Mouse (Mus musculus): ENCODE results near the gene Cenps. TPM values are rescaled to one million over a fixed set of nuclear protein-coding genes. Genes with fewer than 3 reads are reported as not detected.

Gene Cenps
- polyA plus RNA-seq (2014; fragmentation: Nextera tagmentation; extraction: Ambion mirVana), result 16.9 and 18.7 TPM in 2 replicates

GRCm38 (mm10) chr4:149136982-149137770 is at the start of gene Cenps:
Gene Cenps (minus strand): TSS chr4:149137629.
- Histone ChIP-seq H3K4me3 (replicated peaks; ENCODE audit: low read length) (peak within 1 kb of the TSS; percentile 71), H3K27ac (peak within 1 kb of the TSS; percentile 76), H3K27me3 (ENCODE audit: control insufficient read depth, insufficient read depth, low read length) (no peaks in the 10 kb centered on the region), H3K9ac (peak within 1 kb of the TSS; percentile 73), H3K4me1 (replicated peaks; ENCODE audit: control insufficient read depth, insufficient read depth, low read length) (0 out of 2 replicates have a peak, but pooled peaks cover 5% of the 10 kb centered on the region), H3K36me3 (replicated peaks; ENCODE audit: control insufficient read depth, insufficient read depth) (no peaks in the 10 kb centered on the region), H3K9me3 (ENCODE audit: control insufficient read depth, low read length) (no peaks in the 10 kb centered on the region), H3K4me2 (replicated peaks) (peak within 1 kb of the TSS; percentile 68)
- peak; percentile 95 for DNase-seq (ENCODE audit: low spot score)
- 2% methylated on average over 68 of the region's 68 CpGs for WGBS
- ATAC-seq (ENCODE audit: low FRiP score), result peak; percentile 92

GRCm38 (mm10) chr4:149182755-149183154 is 45.3 kb upstream of the Cenps start:
- Histone ChIP-seq H3K27me3 (ENCODE audit: control insufficient read depth, insufficient read depth, low read length) (no peaks in the 10 kb centered on the region), H3K27ac (no peak overlapping the region), H3K9me3 (ENCODE audit: control insufficient read depth, low read length) (no peaks in the 10 kb centered on the region), H3K36me3 (replicated peaks; ENCODE audit: control insufficient read depth, insufficient read depth) (peaks cover 99% of the 10 kb centered on the region), H3K9ac (no peak overlapping the region), H3K4me2 (replicated peaks) (no peak overlapping the region), H3K4me3 (replicated peaks; ENCODE audit: low read length) (no peak overlapping the region), H3K4me1 (replicated peaks; ENCODE audit: control insufficient read depth, insufficient read depth, low read length) (no peaks in the 10 kb centered on the region)
- WGBS, result 63% methylated on average over 4 of the region's 4 CpGs
- no peak for DNase-seq (ENCODE audit: low spot score)
- ATAC-seq (ENCODE audit: low FRiP score), result no peak

GRCm38 (mm10) chr4:149182192-149182591 is 44.8 kb upstream of the Cenps start:
- WGBS, result 94% methylated on average over 7 of the region's 7 CpGs
- Histone ChIP-seq H3K4me3 (replicated peaks; ENCODE audit: low read length) (no peak overlapping the region), H3K4me1 (replicated peaks; ENCODE audit: control insufficient read depth, insufficient read depth, low read length) (no peaks in the 10 kb centered on the region), H3K4me2 (replicated peaks) (no peak overlapping the region), H3K9ac (no peak overlapping the region), H3K36me3 (replicated peaks; ENCODE audit: control insufficient read depth, insufficient read depth) (peaks cover 98% of the 10 kb centered on the region), H3K9me3 (ENCODE audit: control insufficient read depth, low read length) (no peaks in the 10 kb centered on the region), H3K27ac (no peak overlapping the region), H3K27me3 (ENCODE audit: control insufficient read depth, insufficient read depth, low read length) (no peaks in the 10 kb centered on the region)
- ATAC-seq (ENCODE audit: low FRiP score) (no peak), DNase-seq (ENCODE audit: low spot score) (no peak)

DNA sequence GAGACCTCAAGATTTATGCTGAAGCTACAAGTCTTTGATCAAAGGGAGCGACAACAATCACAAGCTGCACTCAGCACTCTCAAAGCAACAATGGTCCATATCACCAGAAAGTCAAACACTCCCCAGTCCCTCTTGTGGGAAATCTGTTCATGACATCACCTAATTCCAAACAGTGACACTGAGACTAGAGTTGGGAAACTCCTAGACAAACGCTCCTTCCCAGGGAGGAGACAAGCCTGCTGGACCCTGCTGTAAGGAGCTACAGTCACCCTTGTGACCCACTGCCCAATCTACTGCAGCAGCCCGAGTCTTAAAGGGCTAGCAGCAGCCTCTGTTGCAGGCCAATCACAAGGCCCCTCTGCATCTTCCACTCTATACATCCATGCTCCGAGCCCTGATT is 42.1 kb upstream of the Cenps start:
- ATAC-seq (ENCODE audit: low FRiP score) (no peak), DNase-seq (ENCODE audit: low spot score) (no peak)
- peaks cover 93% of the 10 kb centered on the region for H3K36me3 ChIP-seq (replicated peaks; ENCODE audit: control insufficient read depth, insufficient read depth)
- no peaks in the 10 kb centered on the region for H3K9me3 ChIP-seq (ENCODE audit: control insufficient read depth, low read length)
- H3K4me3 ChIP-seq (replicated peaks; ENCODE audit: low read length), result no peak overlapping the region
- H3K27me3 ChIP-seq (ENCODE audit: control insufficient read depth, insufficient read depth, low read length), result no peaks in the 10 kb centered on the region
- 60% methylated on average over 4 of the region's 4 CpGs for WGBS
- H3K9ac ChIP-seq, result no peak overlapping the region
- no peaks in the 10 kb centered on the region for H3K4me1 ChIP-seq (replicated peaks; ENCODE audit: control insufficient read depth, insufficient read depth, low read length)
- no peak overlapping the region for H3K27ac ChIP-seq
- no peak overlapping the region for H3K4me2 ChIP-seq (replicated peaks)

- no peak for ATAC-seq (ENCODE audit: low FRiP score)
- Histone ChIP-seq H3K4me2 (replicated peaks) (no peak overlapping the region), H3K27me3 (ENCODE audit: control insufficient read depth, insufficient read depth, low read length) (no peaks in the 10 kb centered on the region), H3K36me3 (replicated peaks; ENCODE audit: control insufficient read depth, insufficient read depth) (peaks cover 89% of the 10 kb centered on the region), H3K9me3 (ENCODE audit: control insufficient read depth, low read length) (no peaks in the 10 kb centered on the region), H3K4me1 (replicated peaks; ENCODE audit: control insufficient read depth, insufficient read depth, low read length) (no peaks in the 10 kb centered on the region), H3K9ac (no peak overlapping the region), H3K27ac (no peak overlapping the region), H3K4me3 (replicated peaks; ENCODE audit: low read length) (no peak overlapping the region)
- 82% methylated on average over 7 of the region's 7 CpGs for WGBS
- no peak for DNase-seq (ENCODE audit: low spot score)
These were observed 41.7 kb upstream of the Cenps start for GRCm38 (mm10) chr4:149179160-149179559.

- H3K4me2 ChIP-seq (replicated peaks), result no peak overlapping the region
- H3K27me3 ChIP-seq (ENCODE audit: control insufficient read depth, insufficient read depth, low read length), result no peaks in the 10 kb centered on the region
- H3K27ac ChIP-seq, result no peak overlapping the region
- no peaks in the 10 kb centered on the region for H3K9me3 ChIP-seq (ENCODE audit: control insufficient read depth, low read length)
- H3K4me1 ChIP-seq (replicated peaks; ENCODE audit: control insufficient read depth, insufficient read depth, low read length), result no peaks in the 10 kb centered on the region
- 71% methylated on average over 7 of the region's 7 CpGs for WGBS
- no peak overlapping the region for H3K4me3 ChIP-seq (replicated peaks; ENCODE audit: low read length)
- ATAC-seq (ENCODE audit: low FRiP score) (no peak), DNase-seq (ENCODE audit: low spot score) (no peak)
- no peak overlapping the region for H3K9ac ChIP-seq
- H3K36me3 ChIP-seq (replicated peaks; ENCODE audit: control insufficient read depth, insufficient read depth), result peaks cover 80% of the 10 kb centered on the region
These were observed 40.9 kb upstream of the Cenps start for GRCm38 (mm10) chr4:149178328-149178727.

- Histone ChIP-seq H3K27me3 (ENCODE audit: control insufficient read depth, insufficient read depth, low read length) (no peaks in the 10 kb centered on the region), H3K4me1 (replicated peaks; ENCODE audit: control insufficient read depth, insufficient read depth, low read length) (no peaks in the 10 kb centered on the region), H3K9ac (no peak overlapping the region), H3K36me3 (replicated peaks; ENCODE audit: control insufficient read depth, insufficient read depth) (peaks cover 69% of the 10 kb centered on the region), H3K27ac (no peak overlapping the region), H3K9me3 (ENCODE audit: control insufficient read depth, low read length) (no peaks in the 10 kb centered on the region), H3K4me3 (replicated peaks; ENCODE audit: low read length) (no peak overlapping the region), H3K4me2 (replicated peaks) (no peak overlapping the region)
- DNase-seq (ENCODE audit: low spot score) (no peak), ATAC-seq (ENCODE audit: low FRiP score) (no peak)
- 18% methylated on average over 5 of the region's 5 CpGs for WGBS
These were observed 39.6 kb upstream of the Cenps start for GRCm38 (mm10) chr4:149177046-149177445.

GRCm38 (mm10) chr4:149176645-149177044 is 39.2 kb upstream of the Cenps start:
- Histone ChIP-seq H3K4me1 (replicated peaks; ENCODE audit: control insufficient read depth, insufficient read depth, low read length) (no peaks in the 10 kb centered on the region), H3K4me2 (replicated peaks) (no peak overlapping the region), H3K9me3 (ENCODE audit: control insufficient read depth, low read length) (no peaks in the 10 kb centered on the region), H3K27ac (no peak overlapping the region), H3K4me3 (replicated peaks; ENCODE audit: low read length) (no peak overlapping the region), H3K36me3 (replicated peaks; ENCODE audit: control insufficient read depth, insufficient read depth) (peaks cover 68% of the 10 kb centered on the region), H3K9ac (no peak overlapping the region), H3K27me3 (ENCODE audit: control insufficient read depth, insufficient read depth, low read length) (no peaks in the 10 kb centered on the region)
- 69% methylated on average over 6 of the region's 6 CpGs for WGBS
- DNase-seq (ENCODE audit: low spot score), result no peak
- ATAC-seq (ENCODE audit: low FRiP score), result no peak

DNA sequence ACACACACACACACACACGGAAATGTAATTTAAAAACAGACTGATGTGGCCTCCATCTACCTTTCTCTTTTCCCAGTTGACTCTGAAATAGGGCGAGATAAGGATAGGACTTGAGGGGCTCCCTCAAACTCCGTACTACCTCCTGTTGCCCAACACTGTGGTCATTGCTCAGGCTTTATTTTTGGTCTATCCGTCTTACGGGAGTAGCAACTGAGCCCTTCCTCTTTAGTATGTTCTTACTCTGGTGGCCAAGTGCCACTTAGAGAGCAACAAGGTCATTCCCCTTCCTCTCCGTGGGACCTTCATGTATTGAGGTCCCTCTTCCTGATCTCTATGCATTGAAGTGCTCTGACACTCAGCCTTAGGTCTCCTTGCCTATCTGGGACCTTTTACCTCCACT is 36.2 kb upstream of the Cenps start:
- no peak overlapping the region for H3K27ac ChIP-seq
- WGBS, result 85% methylated on average over 6 of the region's 6 CpGs
- ATAC-seq (ENCODE audit: low FRiP score), result no peak

More for the DNA sequence above, 36.2 kb upstream of the Cenps start:
- Histone ChIP-seq H3K4me1 (replicated peaks; ENCODE audit: control insufficient read depth, insufficient read depth, low read length) (no peaks in the 10 kb centered on the region), H3K9me3 (ENCODE audit: control insufficient read depth, low read length) (no peaks in the 10 kb centered on the region), H3K4me2 (replicated peaks) (no peak overlapping the region), H3K4me3 (replicated peaks; ENCODE audit: low read length) (no peak overlapping the region), H3K9ac (no peak overlapping the region), H3K27me3 (ENCODE audit: control insufficient read depth, insufficient read depth, low read length) (no peaks in the 10 kb centered on the region), H3K36me3 (replicated peaks; ENCODE audit: control insufficient read depth, insufficient read depth) (peaks cover 38% of the 10 kb centered on the region)
- DNase-seq (ENCODE audit: low spot score), result no peak
